Mouse (Mus musculus): ENCODE results near the gene Mrpl55.

GRCm38 (mm10) chr11:59224470-59224869 lies 22.2 kb downstream of the Mrpl55 start:
- TF ChIP-seq CTCF (IDR thresholded peaks at IDR 0.05): no peak
- peak; percentile 63 for TF ChIP-seq EP300 (IDR thresholded peaks at IDR 0.05)

All from lung, postnatal 0 days (tissue).